10 mouse cellular contexts compared by ENCODE assay signal in genomic region chr2:169621201-169621710, GRCm38 (mm10). TPM values are rescaled to one million over a fixed set of nuclear protein-coding genes. Genes with fewer than 3 reads are reported as not detected.
DNase-seq lines count a peak whose midpoint lies in the region; ATAC-seq and TF ChIP-seq lines count a peak whose summit lies in the region.
"Had no signal": no experiment of that assay in that cellular context is flagged by ENCODE, and none has a peak within 500 bp of the region (broad histone marks: within the 10 kb centered on the region; RNA-seq: fewer than 3 reads in every experiment).

No protein-coding gene starts in this region.

- intact Hi-C loops in heart, postnatal 25 days (cut with DNase I) = no loop called here

- ATAC-seq in heart, embryonic 12.5 days (ENCODE audit: insufficient number of reproducible peaks, low FRiP score) = peak; percentile 47; the same call in 1 of the 2 replicates
- peak; percentile 73 for ATAC-seq in hindbrain, embryonic 16.5 days
- ATAC-seq in liver, postnatal 0 days = no peak

- no peak for DNase-seq in heart, postnatal 25 days (ENCODE audit: low spot score)
- DNase-seq in embryo, embryonic 11 days = peak; percentile 81
- no peak for DNase-seq in liver, postnatal 0 days
- peak; percentile 57 for DNase-seq in yolk sac, embryonic 10.5 days (ENCODE audit: low spot score)
- no peak for DNase-seq in urinary bladder, postnatal 36 days (ENCODE audit: low spot score in 2 of 2)
- no peak for DNase-seq in layer of hippocampus, adult 9-11 months

- no peak overlapping the region for H3K9ac ChIP-seq in heart, embryonic 12.5 days
- 0 out of 2 replicates have a peak overlapping the region, but pooled peaks have one; percentile 0 for H3K9ac ChIP-seq in hindbrain, embryonic 16.5 days (ENCODE audit: low read depth, low read length)
- H3K9ac ChIP-seq in liver, postnatal 0 days (replicated peaks) = no peak overlapping the region; the same call in 1 of the 2 replicates

- peak; percentile 34 for TF ChIP-seq CTCF in liver, postnatal 0 days (IDR thresholded peaks at IDR 0.05; ENCODE audit: low read depth)

- H3K4me2 ChIP-seq in heart, embryonic 12.5 days = peak overlapping the region; percentile 41
- H3K4me2 ChIP-seq in hindbrain, embryonic 16.5 days (ENCODE audit: low read length) = peak overlapping the region; percentile 24
- peak overlapping the region; percentile 9; the same call in 1 of the 2 replicates for H3K4me2 ChIP-seq in liver, postnatal 0 days (ENCODE audit: low read depth, low read length)

- H3K27me3 ChIP-seq in heart, embryonic 12.5 days (replicated peaks) = no peaks in the 10 kb centered on the region
- H3K27me3 ChIP-seq in hindbrain, embryonic 16.5 days (replicated peaks; ENCODE audit: control insufficient read depth, insufficient read depth, low read length) = no peaks in the 10 kb centered on the region
- H3K27me3 ChIP-seq in liver, postnatal 0 days (ENCODE audit: insufficient read depth, low read length) = no peaks in the 10 kb centered on the region

- 45% methylated on average over 15 of the region's 15 CpGs for WGBS in heart, embryonic 12.5 days
- WGBS in hindbrain, embryonic 16.5 days = 33% methylated on average over 15 of the region's 15 CpGs
- 33% methylated on average over 15 of the region's 15 CpGs for WGBS in liver, postnatal 0 days (ENCODE audit: insufficient replicate concordance)

- H3K27ac ChIP-seq in heart, embryonic 12.5 days (ENCODE audit: poor library complexity, severe bottlenecking) = no peak overlapping the region
- no peak overlapping the region for H3K27ac ChIP-seq in hindbrain, embryonic 16.5 days (ENCODE audit: low read depth, low read length)
- no peak overlapping the region for H3K27ac ChIP-seq in liver, postnatal 0 days (ENCODE audit: low read depth)

- peaks cover 16% of the 10 kb centered on the region; the same call in 1 of the 2 replicates for H3K4me1 ChIP-seq in heart, embryonic 12.5 days (replicated peaks)
- H3K4me1 ChIP-seq in hindbrain, embryonic 16.5 days (ENCODE audit: control insufficient read depth, insufficient read depth, low read depth, low read length) = peaks cover 2% of the 10 kb centered on the region; the same call in 1 of the 2 replicates
- H3K4me1 ChIP-seq in liver, postnatal 0 days (ENCODE audit: insufficient read depth) = no peaks in the 10 kb centered on the region

- no peaks in the 10 kb centered on the region for H3K36me3 ChIP-seq in heart, embryonic 12.5 days
- H3K36me3 ChIP-seq in hindbrain, embryonic 16.5 days (ENCODE audit: control insufficient read depth, insufficient read depth, low read length) = no peaks in the 10 kb centered on the region
- H3K36me3 ChIP-seq in liver, postnatal 0 days (replicated peaks; ENCODE audit: insufficient read depth, low read length) = no peaks in the 10 kb centered on the region

- no peak for TF ChIP-seq EP300 in liver, postnatal 0 days (IDR thresholded peaks at IDR 0.05; ENCODE audit: low read depth)

- H3K9me3 ChIP-seq in heart, embryonic 12.5 days (replicated peaks) = no peaks in the 10 kb centered on the region
- H3K9me3 ChIP-seq in hindbrain, embryonic 16.5 days (ENCODE audit: control insufficient read depth, low read length) = no peaks in the 10 kb centered on the region
- H3K9me3 ChIP-seq in liver, postnatal 0 days (ENCODE audit: low read length) = no peaks in the 10 kb centered on the region

- H3K4me3 ChIP-seq in heart, embryonic 12.5 days = no peak overlapping the region
- no peak overlapping the region for H3K4me3 ChIP-seq in hindbrain, embryonic 16.5 days (ENCODE audit: low read length)
- no peak overlapping the region for H3K4me3 ChIP-seq in liver, postnatal 0 days (ENCODE audit: low read depth, low read length)

RNA-seq across cellular contexts. Expression of gene Tshz2, which starts 11.6 kb away (rescaled TPM):
- 5.6 and 5.8 TPM in 2 replicates for polyA plus RNA-seq in heart, embryonic 12.5 days (2016; fragmentation: Nextera tagmentation; extraction: Ambion mirVana)
- total RNA-seq in heart, postnatal 25 days (2021) = 10 to 100 TPM; 12.8 to 14.4 TPM
- 32.0 and 33.5 TPM in 2 replicates for polyA plus RNA-seq in hindbrain, embryonic 16.5 days (2015; fragmentation: Nextera tagmentation; extraction: Ambion mirVana)
- polyA plus RNA-seq in liver, postnatal 0 days (2015; fragmentation: Nextera tagmentation; extraction: Ambion mirVana) = 1.3 and 1.5 TPM in 2 replicates

RNA-seq across cellular contexts. Expression of gene Gm11011, which starts 33.7 kb away (rescaled TPM):
- not detected in 2 replicates for polyA plus RNA-seq in heart, embryonic 12.5 days (2016; fragmentation: Nextera tagmentation; extraction: Ambion mirVana)
- total RNA-seq in heart, postnatal 25 days (2021) = not detected
- polyA plus RNA-seq in hindbrain, embryonic 16.5 days (2015; fragmentation: Nextera tagmentation; extraction: Ambion mirVana) = not detected in 2 replicates
- polyA plus RNA-seq in liver, postnatal 0 days (2015; fragmentation: Nextera tagmentation; extraction: Ambion mirVana) = not detected in 2 replicates
- total RNA-seq: layer of hippocampus, postnatal 36 days had no signal
- polyA plus RNA-seq: testis, adult 2 months had no signal

Comparison
In these comparisons a context has a peak if more than half of its experiments do, and no peak if none do; other contexts are left out.
1. DNase-seq: peak in embryo, embryonic 11 days (single experiment) and yolk sac, embryonic 10.5 days (single experiment); none in heart, postnatal 25 days (single experiment), liver, postnatal 0 days (single experiment), urinary bladder, postnatal 36 days (0 of 2) and layer of hippocampus, adult 9-11 months (single experiment).
2. Peak in every context shown above with its lines, with median percentiles within 50 percentile points of each other: H3K4me2 ChIP-seq.